Mouse (Mus musculus): ENCODE data around the gene Olfr800.

DNA sequence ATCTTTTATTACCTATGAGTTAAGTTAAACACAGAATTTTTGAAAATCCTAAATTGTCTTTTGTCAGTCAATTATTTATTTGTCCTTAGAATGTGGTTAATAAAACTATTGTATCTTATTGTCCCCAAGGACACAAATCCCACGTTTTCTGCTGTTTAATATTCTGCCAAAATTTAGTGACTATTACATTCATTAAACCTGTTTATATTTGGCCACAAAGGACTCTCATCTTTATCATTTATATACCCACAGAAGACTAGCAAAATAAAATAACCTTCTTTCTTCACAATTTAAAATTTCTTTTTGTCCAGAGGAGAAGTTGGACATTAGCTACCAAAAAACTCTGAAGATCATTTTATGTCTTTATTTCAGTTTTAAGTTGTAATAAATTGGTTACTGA lies 20.3 kb upstream of the Olfr800 start, which contains the start of gene Olfr799:
- TF ChIP-seq GATA1 (IDR thresholded peaks at IDR 0.05; ENCODE audit: borderline replicate concordance, low read length) (no peak), FLI1 (IDR thresholded peaks at IDR 0.05; ENCODE audit: low read length) (no peak)
